10 mouse cellular contexts compared by ENCODE assay signal in the genomic region with DNA sequence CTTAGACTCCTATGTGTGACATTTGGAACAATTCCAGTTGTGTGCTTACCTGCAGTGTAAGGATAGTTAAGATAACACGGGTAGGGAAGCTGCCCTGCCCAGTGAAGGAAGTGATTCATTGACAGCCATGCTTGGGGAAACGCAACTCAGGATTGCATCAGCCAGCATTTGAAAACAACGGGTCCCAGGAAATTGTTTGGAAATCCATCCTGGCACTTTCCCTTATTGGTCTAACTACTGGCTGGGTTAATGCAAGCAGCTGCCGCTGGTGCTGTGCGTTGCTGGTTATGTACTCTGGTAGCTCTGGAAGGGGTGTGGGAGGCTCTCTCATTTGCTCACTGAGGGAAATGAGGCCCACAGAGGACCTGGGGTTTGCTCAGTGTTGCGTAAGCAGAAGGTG. TPM values are rescaled to one million over a fixed set of nuclear protein-coding genes. Genes with fewer than 3 reads are reported as not detected.
DNase-seq lines count a peak whose midpoint lies in the region; ATAC-seq lines count a peak whose summit lies in the region.
"Had no signal": no experiment of that assay in that cellular context is flagged by ENCODE, and none has a peak within 500 bp of the region (broad histone marks: within the 10 kb centered on the region; RNA-seq: fewer than 3 reads in every experiment).

No protein-coding gene starts in this region.

- no peaks in the 10 kb centered on the region for H3K36me3 ChIP-seq in limb, embryonic 10.5 days
- H3K36me3 ChIP-seq in hindbrain, embryonic 16.5 days (ENCODE audit: control insufficient read depth, insufficient read depth, low read length): no peaks in the 10 kb centered on the region
- H3K36me3 ChIP-seq in hindbrain, embryonic 12.5 days: no peaks in the 10 kb centered on the region

- H3K4me1 ChIP-seq in limb, embryonic 10.5 days: peaks cover 15% of the 10 kb centered on the region; the same call in 1 of the 2 replicates
- no peaks in the 10 kb centered on the region for H3K4me1 ChIP-seq in hindbrain, embryonic 16.5 days (ENCODE audit: control insufficient read depth, insufficient read depth, low read depth, low read length)
- H3K4me1 ChIP-seq in hindbrain, embryonic 12.5 days: no peaks in the 10 kb centered on the region

- no peak overlapping the region for H3K4me2 ChIP-seq in hindbrain, embryonic 16.5 days (ENCODE audit: low read length)
- no peak overlapping the region for H3K4me2 ChIP-seq in hindbrain, embryonic 12.5 days (replicated peaks)

- H3K27ac ChIP-seq in limb, embryonic 10.5 days: 0 out of 2 replicates have a peak overlapping the region, but pooled peaks have one; percentile 43
- no peak overlapping the region for H3K27ac ChIP-seq in hindbrain, embryonic 16.5 days (ENCODE audit: low read depth, low read length)
- H3K27ac ChIP-seq in hindbrain, embryonic 12.5 days: no peak overlapping the region

- no peak overlapping the region for H3K9ac ChIP-seq in hindbrain, embryonic 16.5 days (ENCODE audit: low read depth, low read length)
- no peak overlapping the region for H3K9ac ChIP-seq in hindbrain, embryonic 12.5 days

- DNase-seq in 3T3-L1 (ENCODE audit: low read depth, low spot score) (peak; percentile 60), MEL-GATA-1-ER (ENCODE audit: extremely low read depth, low read depth) (peak; percentile 71)
- no peak for DNase-seq in limb, embryonic 10.5 days (ENCODE audit: low spot score)
- peak; percentile 55 for DNase-seq in lung, postnatal 14 days
- no peak for DNase-seq in embryo, embryonic 10.5 days (ENCODE audit: low spot score)
- DNase-seq in kidney, adult 8-10 months: no peak
- DNase-seq: embryo, embryonic 11 days; gastrocnemius, postnatal 10 days had no signal

- no peak overlapping the region for H3K4me3 ChIP-seq in limb, embryonic 10.5 days
- no peak overlapping the region for H3K4me3 ChIP-seq in hindbrain, embryonic 16.5 days (ENCODE audit: low read length)
- no peak overlapping the region for H3K4me3 ChIP-seq in hindbrain, embryonic 12.5 days

- ATAC-seq in hindbrain, embryonic 16.5 days: no peak
- ATAC-seq in hindbrain, embryonic 12.5 days (ENCODE audit: low FRiP score): no peak

- WGBS in limb, embryonic 10.5 days: 88% methylated on average over 6 of the region's 6 CpGs
- 78% methylated on average over 6 of the region's 6 CpGs for WGBS in hindbrain, embryonic 16.5 days
- 85% methylated on average over 6 of the region's 6 CpGs for WGBS in hindbrain, embryonic 12.5 days

- H3K9me3 ChIP-seq in limb, embryonic 10.5 days (replicated peaks): no peaks in the 10 kb centered on the region
- H3K9me3 ChIP-seq in hindbrain, embryonic 16.5 days (ENCODE audit: control insufficient read depth, low read length): no peaks in the 10 kb centered on the region
- H3K9me3 ChIP-seq in hindbrain, embryonic 12.5 days (replicated peaks): no peaks in the 10 kb centered on the region

- H3K27me3 ChIP-seq in limb, embryonic 10.5 days (ENCODE audit: low read depth, poor library complexity, severe bottlenecking): no peaks in the 10 kb centered on the region
- no peaks in the 10 kb centered on the region for H3K27me3 ChIP-seq in hindbrain, embryonic 16.5 days (replicated peaks; ENCODE audit: control insufficient read depth, insufficient read depth, low read length)
- H3K27me3 ChIP-seq in hindbrain, embryonic 12.5 days: no peaks in the 10 kb centered on the region

RNA-seq across cellular contexts. Expression of a gene that starts 43.7 kb away (rescaled TPM):
- 173 and 198 TPM in 2 replicates for polyA plus RNA-seq in limb, embryonic 10.5 days (2016; fragmentation: Nextera tagmentation; extraction: Ambion mirVana)
- 87.4 and 111 TPM in 2 replicates for polyA plus RNA-seq in hindbrain, embryonic 16.5 days (2015; fragmentation: Nextera tagmentation; extraction: Ambion mirVana)
- 184 and 192 TPM in 2 replicates for polyA plus RNA-seq in hindbrain, embryonic 12.5 days (2016; fragmentation: Nextera tagmentation; extraction: Ambion mirVana)

Comparison
In these comparisons a context has a peak if more than half of its experiments do, and no peak if none do; other contexts are left out.
1. DNase-seq: peak in 3T3-L1 (single experiment), MEL-GATA-1-ER (single experiment) and lung, postnatal 14 days (single experiment); none in limb, embryonic 10.5 days (single experiment), embryo, embryonic 10.5 days (single experiment) and kidney, adult 8-10 months (0 of 2).